ENCODE assay signal across 8 mouse cellular contexts in the genomic region with DNA sequence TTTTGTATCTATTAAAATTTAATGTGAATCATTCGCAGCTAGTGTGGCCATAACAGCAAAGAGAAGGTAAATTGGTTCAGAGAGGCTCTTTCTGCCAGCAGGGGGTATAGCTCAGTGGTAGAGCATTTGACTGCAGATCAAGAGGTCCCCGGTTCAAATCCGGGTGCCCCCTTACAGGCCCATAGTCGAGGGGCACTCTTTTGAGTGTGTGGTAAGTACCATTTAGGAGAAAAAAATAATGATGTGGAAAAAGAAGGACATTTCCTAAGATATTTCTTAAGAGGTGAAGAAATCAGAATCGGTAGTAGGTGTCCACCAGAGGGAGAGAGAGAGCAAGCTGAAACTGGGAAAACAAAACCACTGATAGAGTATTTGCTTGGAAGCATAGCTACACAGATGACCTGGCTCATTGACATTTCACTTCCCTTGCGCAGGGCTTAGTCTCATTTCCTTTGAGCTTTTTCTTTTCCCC. TPM values are rescaled to one million over a fixed set of nuclear protein-coding genes. Genes with fewer than 3 reads are reported as not detected.
DNase-seq lines count a peak whose midpoint lies in the region; ATAC-seq and TF ChIP-seq lines count a peak whose summit lies in the region.

No protein-coding gene starts in this region.

- TF ChIP-seq RAD21 in MEL (IDR thresholded peaks at IDR 0.05; ENCODE audit: low read depth, low read length) = peak; percentile 45

- H3K4me1 ChIP-seq in MEL (ENCODE audit: control insufficient read depth in 1 of 2, insufficient read depth in 2 of 2, low read length in 2 of 2) = no peaks in the 10 kb centered on the region; a peak in 1 of 4 replicates
- H3K4me1 ChIP-seq in forebrain, postnatal 0 days (ENCODE audit: insufficient read depth) = no peaks in the 10 kb centered on the region

- no peaks in the 10 kb centered on the region for H3K79me2 ChIP-seq in MEL (ENCODE audit: control insufficient read depth, insufficient read depth, low read length, poor library complexity)

- H3K9ac ChIP-seq in MEL (ENCODE audit: control insufficient read depth, low read depth, low read length, poor library complexity, severe bottlenecking) = no peak overlapping the region
- H3K9ac ChIP-seq in forebrain, postnatal 0 days = no peak overlapping the region

- peak in 2 of 3 experiments; percentile 72 to 79; a peak in 4 of 6 replicates for TF ChIP-seq CTCF in MEL (IDR thresholded peaks at IDR 0.05 in 2 of 3, conservative IDR thresholded peaks at IDR 0.05 in 1 of 3; ENCODE audit: control insufficient read depth in 1 of 3, insufficient read depth in 1 of 3, low read depth in 2 of 3, low read length in 3 of 3, poor library complexity in 1 of 3, severe bottlenecking in 1 of 3)
- peak; percentile 62 for TF ChIP-seq CTCF in forebrain, postnatal 0 days (IDR thresholded peaks at IDR 0.05; ENCODE audit: low read depth)

- peaks cover 0 to 3% of the 10 kb centered on the region in 2 experiments; a peak in 2 of 4 replicates for H3K27me3 ChIP-seq in MEL (ENCODE audit: control insufficient read depth in 1 of 2, insufficient read depth in 2 of 2, low read length in 2 of 2)
- no peaks in the 10 kb centered on the region for H3K27me3 ChIP-seq in forebrain, postnatal 0 days (ENCODE audit: insufficient read depth, low read length)

- WGBS in forebrain, postnatal 0 days = 16% methylated on average over 6 of the region's 6 CpGs

- TF ChIP-seq EP300 in MEL (IDR thresholded peaks at IDR 0.05; ENCODE audit: low read depth in 1 of 2, low read length in 2 of 2) = no peak

- peak; percentile 89 for DNase-seq in MEL (ENCODE audit: low read depth, low spot score)
- peak; percentile 74 for DNase-seq in c-Kit-positive CD71-positive TER-119-negative erythroid progenitor cells, embryonic 14.5 days (ENCODE audit: low read depth)
- DNase-seq in forebrain, postnatal 0 days = peak; percentile 52
- peak; percentile 72 for DNase-seq in heart, postnatal 25 days (ENCODE audit: low spot score)
- DNase-seq in layer of hippocampus, adult 18-20 months (ENCODE audit: low spot score in 2 of 2) = peak; percentile 80 to 88
- DNase-seq in lung, adult 18-20 months = peak; percentile 85 to 88
- DNase-seq in ovary, postnatal 10 days (ENCODE audit: low spot score) = peak; percentile 45
- DNase-seq in thymus, postnatal 0 days (ENCODE audit: low spot score) = peak; percentile 71

- intact Hi-C loops in heart, postnatal 25 days (cut with DNase I) = loop anchor here (5.0 kb wide), 2 partner anchors 103 to 142 kb away; a partner anchor contains a TSS

- no peak overlapping the region for H3K4me3 ChIP-seq in MEL (ENCODE audit: control insufficient read depth in 1 of 2, insufficient read depth in 1 of 2, low read depth in 2 of 2, low read length in 2 of 2)
- H3K4me3 ChIP-seq in forebrain, postnatal 0 days (ENCODE audit: low read depth, low read length) = no peak overlapping the region

- TF ChIP-seq POLR2A in MEL (IDR thresholded peaks at IDR 0.05; ENCODE audit: control insufficient read depth in 1 of 2, insufficient read depth in 1 of 2, low read depth in 1 of 2, low read length in 2 of 2, poor library complexity in 1 of 2) = no peak

- H3K27ac ChIP-seq in MEL (ENCODE audit: control insufficient read depth, low read depth, low read length) = no peak overlapping the region
- H3K27ac ChIP-seq in forebrain, postnatal 0 days (ENCODE audit: low read depth, low read length) = no peak overlapping the region

- H3K4me2 ChIP-seq in forebrain, postnatal 0 days (ENCODE audit: low read depth) = no peak overlapping the region

- ATAC-seq in forebrain, postnatal 0 days = peak; percentile 64

- H3K36me3 ChIP-seq in MEL (ENCODE audit: control insufficient read depth in 1 of 2, insufficient read depth in 2 of 2, low read length in 2 of 2) = 0 out of 4 replicates have a peak, but pooled peaks cover 0 to 2% of the 10 kb centered on the region in 2 experiments
- H3K36me3 ChIP-seq in forebrain, postnatal 0 days (ENCODE audit: insufficient read depth) = no peaks in the 10 kb centered on the region

- H3K9me3 ChIP-seq in MEL (replicated peaks; ENCODE audit: insufficient read depth, low read length) = no peaks in the 10 kb centered on the region
- no peaks in the 10 kb centered on the region for H3K9me3 ChIP-seq in forebrain, postnatal 0 days (ENCODE audit: low read length)

TF ChIP-seq in MEL, 35 proteins besides CTCF, POLR2A, EP300 and RAD21:
- peak; percentile 46; the same call in 1 of the 2 replicates for TF ChIP-seq HCFC1 (IDR thresholded peaks at IDR 0.05; ENCODE audit: low read depth, low read length)
- no peak for TF ChIP-seq GATA1 (IDR thresholded peaks at IDR 0.05; ENCODE audit: low read depth, low read length)
- no peak for TF ChIP-seq ZKSCAN1 (IDR thresholded peaks at IDR 0.05; ENCODE audit: low read depth, low read length)
- TF ChIP-seq SIN3A (IDR thresholded peaks at IDR 0.05; ENCODE audit: low read length) = 0 out of 2 replicates have a peak, but pooled peaks have one; percentile 22
- TF ChIP-seq MAZ (IDR thresholded peaks at IDR 0.05; ENCODE audit: low read depth, low read length) = no peak
- TF ChIP-seq ZNF384 (IDR thresholded peaks at IDR 0.05; ENCODE audit: low read depth, low read length) = peak; percentile 78
- TF ChIP-seq MEF2A (IDR thresholded peaks at IDR 0.05; ENCODE audit: extremely low read depth, insufficient replicate concordance, low read depth, low read length, poor library complexity, severe bottlenecking) = no peak
- TF ChIP-seq UBTF (IDR thresholded peaks at IDR 0.05; ENCODE audit: borderline replicate concordance, insufficient read depth, low read depth, low read length) = no peak
- peak; percentile 57; the same call in 1 of the 2 replicates for TF ChIP-seq KAT2A (conservative IDR thresholded peaks at IDR 0.05; ENCODE audit: low read depth, low read length)
- peak; percentile 100 for TF ChIP-seq TBP (IDR thresholded peaks at IDR 0.05; ENCODE audit: low read depth, low read length)
- no peak; the same call in 1 of the 2 replicates for TF ChIP-seq E2F4 (IDR thresholded peaks at IDR 0.05; ENCODE audit: borderline replicate concordance, low read depth, low read length)
- no peak for TF ChIP-seq ZMIZ1 (IDR thresholded peaks at IDR 0.05; ENCODE audit: low read depth, low read length)
- peak; percentile 61 for TF ChIP-seq SMC3 (IDR thresholded peaks at IDR 0.05; ENCODE audit: low read depth, low read length)
- TF ChIP-seq ELF1 (IDR thresholded peaks at IDR 0.05; ENCODE audit: low read depth, low read length) = peak; percentile 70; the same call in 1 of the 2 replicates
- TF ChIP-seq ZC3H11A (IDR thresholded peaks at IDR 0.05; ENCODE audit: low read depth, low read length) = no peak
- TF ChIP-seq MAFK (IDR thresholded peaks at IDR 0.05; ENCODE audit: borderline replicate concordance, low read depth, low read length) = peak; percentile 98

RNA-seq across cellular contexts. Expression of a gene that starts 25.7 kb away (rescaled TPM):
- 8.1 and 11.0 TPM in 2 replicates for total RNA-seq in MEL (2012; rRNA removed)
- polyA plus RNA-seq in MEL (2012; ENCODE audit: insufficient read depth in 1 of 2, insufficient read length in 2 of 2, low read depth in 1 of 2, low replicate concordance in 2 of 2, missing spikeins in 1 of 2) = 10 to 100 TPM in 1 of 2 experiments, not detected in 1; 13.1 TPM
- 33.9 and 37.7 TPM in 2 replicates for total RNA-seq in forebrain, postnatal 0 days (2014; rRNA removed)
- 19.5 and 21.8 TPM in 2 replicates for polyA plus RNA-seq in forebrain, postnatal 0 days (2015; fragmentation: Nextera tagmentation; extraction: Ambion mirVana)
- total RNA-seq in heart, postnatal 25 days (2021) = 1 to 10 TPM; 1.1 to 1.9 TPM
- 10 to 100 TPM; 22.2 to 25.7 TPM for total RNA-seq in layer of hippocampus, adult 18-20 months (2021)
- polyA plus RNA-seq in thymus, postnatal 0 days (2015; fragmentation: Nextera tagmentation; extraction: Ambion mirVana) = 14.9 and 17.6 TPM in 2 replicates

RNA-seq across cellular contexts. Expression of a gene that starts 58.7 kb away (rescaled TPM):
- total RNA-seq in MEL (2012; rRNA removed) = 7.1 and 7.4 TPM in 2 replicates
- polyA plus RNA-seq in MEL (2012; ENCODE audit: insufficient read depth in 1 of 2, insufficient read length in 2 of 2, low read depth in 1 of 2, low replicate concordance in 2 of 2, missing spikeins in 1 of 2) = 10 to 100 TPM in 1 of 2 experiments, not detected in 1; 17.5 TPM
- 12.8 and 17.0 TPM in 2 replicates for total RNA-seq in forebrain, postnatal 0 days (2014; rRNA removed)
- polyA plus RNA-seq in forebrain, postnatal 0 days (2015; fragmentation: Nextera tagmentation; extraction: Ambion mirVana) = 19.3 and 21.8 TPM in 2 replicates
- total RNA-seq in heart, postnatal 25 days (2021) = 10 to 100 TPM in 1 of 2 experiments, 1 to 10 TPM in 1; 8.6 to 10.4 TPM
- 10 to 100 TPM; 19.7 to 20.2 TPM for total RNA-seq in layer of hippocampus, adult 18-20 months (2021)
- polyA plus RNA-seq in thymus, postnatal 0 days (2015; fragmentation: Nextera tagmentation; extraction: Ambion mirVana) = 21.1 and 23.6 TPM in 2 replicates
